Mouse (Mus musculus) frontal cortex, postnatal 14 days (tissue): ENCODE data around the gene Hsd17b7.

Source experiments
- DNase-seq, 2 experiments: peaks; one replicate each; pipeline ENCODE4 v3.0.0; 2022; ENCODE audit warnings: low spot score in 2 of 2

Gene Hsd17b7

DNA sequence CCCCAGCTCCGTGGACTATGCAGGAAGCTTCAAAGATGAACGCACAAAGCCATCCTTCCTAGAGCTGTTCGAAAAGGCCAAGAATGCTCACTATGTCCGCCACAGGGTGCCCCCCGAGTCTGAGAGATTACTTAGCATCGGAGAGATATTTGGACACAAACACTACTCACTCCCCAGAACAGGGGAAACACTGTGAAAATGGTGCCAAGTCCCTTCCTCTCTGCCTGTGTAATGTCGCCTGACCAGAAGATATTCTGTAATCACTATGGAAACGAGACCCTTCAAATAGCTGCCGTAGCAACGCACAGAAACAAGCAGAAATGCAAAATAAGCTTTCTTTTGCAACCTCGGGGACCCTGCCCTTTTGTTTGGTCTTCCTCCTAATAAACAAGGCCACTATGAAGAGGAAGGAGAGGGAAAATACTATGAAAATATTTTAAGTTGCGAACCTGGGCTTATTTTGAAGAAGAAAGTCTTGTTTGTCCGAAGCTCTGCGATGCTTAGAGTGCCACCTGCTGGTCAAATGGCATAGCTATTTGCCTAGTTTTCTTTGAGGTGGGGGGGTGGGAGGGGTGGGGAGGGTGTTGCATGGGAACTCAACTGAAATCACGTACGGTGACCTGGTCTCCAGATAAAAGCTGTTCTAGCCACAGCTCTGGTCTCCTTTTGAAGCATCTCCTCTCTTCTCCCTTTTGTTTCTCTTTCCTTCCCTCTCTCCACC, 34.9 kb downstream of the Hsd17b7 start:
- peak in 1 of 2 experiments; percentile 30 for DNase-seq

- DNase-seq, result no peak
These were observed 36.8 kb downstream of the Hsd17b7 start for GRCm38 (mm10) chr1:169932122-169932746.

GRCm38 (mm10) chr1:169931698-169932097, 37.3 kb downstream of the Hsd17b7 start:
- DNase-seq, result no peak

- peak in 1 of 2 experiments; percentile 38 for DNase-seq
These were observed 40.5 kb downstream of the Hsd17b7 start, which contains the start of gene Ccdc190 for GRCm38 (mm10) chr1:169928454-169928971. Ccdc190 (plus strand) TSS chr1:169928648.

GRCm38 (mm10) chr1:169927753-169928369, 41.2 kb downstream of the Hsd17b7 start:
- no peak for DNase-seq

GRCm38 (mm10) chr1:169924567-169924966, 44.5 kb downstream of the Hsd17b7 start:
- DNase-seq, result no peak

GRCm38 (mm10) chr1:169921710-169922211, 47.3 kb downstream of the Hsd17b7 start:
- DNase-seq, result no peak

GRCm38 (mm10) chr1:169919211-169919610, 49.8 kb downstream of the Hsd17b7 start:
- peak in 1 of 2 experiments; percentile 85 for DNase-seq

DNA sequence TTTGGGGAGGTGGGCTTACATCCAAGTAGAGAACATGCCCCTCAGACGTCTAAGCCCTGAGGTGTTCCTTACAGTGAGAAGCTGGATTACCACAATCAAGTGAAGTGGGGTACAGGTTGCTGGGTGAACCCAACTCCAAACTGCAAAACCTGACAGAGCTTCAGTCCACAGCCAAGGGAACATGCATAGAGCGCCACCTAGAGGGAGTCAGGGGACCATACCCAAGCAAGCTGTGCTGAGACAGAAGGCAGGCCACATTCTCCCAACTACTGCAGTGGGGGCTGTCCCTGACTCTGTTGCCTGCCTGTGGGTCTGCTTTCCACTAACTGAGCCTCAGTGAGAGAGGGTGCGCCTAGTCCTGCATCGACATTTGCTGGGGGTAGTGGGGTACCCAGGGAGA, 51.0 kb downstream of the Hsd17b7 start:
- DNase-seq, result peak; percentile 53 to 68

GRCm38 (mm10) chr1:169917115-169917796, 51.8 kb downstream of the Hsd17b7 start:
- no peak for DNase-seq

DNA sequence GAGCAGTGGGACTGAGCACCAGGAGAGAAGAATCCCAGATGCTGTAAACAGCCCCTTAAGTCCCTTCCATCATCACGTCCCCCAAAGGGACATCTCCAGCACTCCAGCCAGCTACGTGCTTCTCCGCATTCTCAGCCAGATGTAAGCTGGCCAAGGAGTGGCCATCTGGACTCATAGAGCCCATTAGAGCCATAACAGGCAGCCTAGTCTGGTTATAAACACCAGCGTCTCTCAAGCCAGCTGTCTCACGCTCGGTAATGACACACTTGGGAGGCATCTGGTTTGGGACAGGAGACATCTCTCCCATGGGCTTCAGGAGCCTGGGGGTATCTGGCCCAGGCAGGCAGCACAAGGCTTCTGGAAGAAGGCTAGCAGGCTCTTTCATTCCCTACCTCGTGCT, 52.4 kb downstream of the Hsd17b7 start:
- no peak for DNase-seq

- no peak for DNase-seq
These were observed 57.5 kb downstream of the Hsd17b7 start for GRCm38 (mm10) chr1:169911526-169911925.

DNA sequence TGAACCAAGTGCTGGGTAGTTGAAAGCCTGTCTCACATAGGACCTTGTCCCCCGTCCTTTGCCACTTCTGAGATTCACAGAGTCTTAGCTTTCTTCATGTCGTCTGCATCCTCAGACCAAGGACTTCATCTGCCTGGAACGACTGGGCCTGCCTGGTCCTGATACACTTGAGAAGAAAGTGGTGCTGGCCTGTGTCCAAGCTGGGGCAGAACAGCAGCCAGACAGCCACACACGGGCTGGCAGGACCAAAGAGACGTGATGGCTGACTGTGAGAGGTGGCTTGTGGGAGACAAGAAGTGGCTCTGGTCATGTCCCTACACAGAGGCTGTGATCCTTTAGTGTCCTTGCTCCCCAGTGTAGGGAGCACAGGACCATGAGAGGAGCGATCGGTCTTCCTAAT, 58.3 kb downstream of the Hsd17b7 start:
- DNase-seq, result no peak

GRCm38 (mm10) chr1:169909659-169910058, 59.4 kb downstream of the Hsd17b7 start:
- DNase-seq, result no peak

- no peak for DNase-seq
These were observed 59.9 kb downstream of the Hsd17b7 start for GRCm38 (mm10) chr1:169909163-169909562.

- no peak for DNase-seq
These were observed 68.2 kb downstream of the Hsd17b7 start for GRCm38 (mm10) chr1:169900771-169901336.
